Mouse (Mus musculus) lung, postnatal 25 days (tissue): ENCODE measurements at regions not wholly inside any gene's neighbourhood (a gene's known extent, or its start where the extent isn't known, plus 50 kb on each side); places are given as distances from the start of the nearest gene placed in this dataset.

Experiments used
- DNase-seq: peaks from one replicate; pipeline ENCODE4 v3.0.0; 2022; ENCODE audit warnings: low spot score

GRCm38 (mm10) chr11:109088488-109089252, 55.5 kb downstream of the E030025P04Rik start:
- DNase-seq = no peak

- no peak for DNase-seq
Observed at GRCm38 (mm10) chr11:109081957-109082356, 62.2 kb downstream of the E030025P04Rik start.

GRCm38 (mm10) chr11:109081454-109081853, 62.7 kb downstream of the E030025P04Rik start:
- no peak for DNase-seq

GRCm38 (mm10) chr11:109080847-109081415, 63.2 kb downstream of the E030025P04Rik start:
- no peak for DNase-seq

GRCm38 (mm10) chr11:109079466-109079865, 64.7 kb downstream of the E030025P04Rik start:
- DNase-seq = no peak

- no peak for DNase-seq
Observed at GRCm38 (mm10) chr11:109076587-109077417, 67.4 kb downstream of the E030025P04Rik start.

- no peak for DNase-seq
Observed at GRCm38 (mm10) chr11:109071340-109071739, 72.8 kb downstream of the E030025P04Rik start.

- no peak for DNase-seq
Observed at GRCm38 (mm10) chr11:109070412-109070811, 73.8 kb downstream of the E030025P04Rik start.

GRCm38 (mm10) chr11:109069326-109069709, 74.9 kb downstream of the E030025P04Rik start:
- DNase-seq = no peak

- no peak for DNase-seq
Observed at GRCm38 (mm10) chr11:109068371-109069325, 75.5 kb downstream of the E030025P04Rik start.

GRCm38 (mm10) chr11:109067733-109068132, 76.4 kb downstream of the E030025P04Rik start:
- no peak for DNase-seq

- DNase-seq = no peak
Observed at GRCm38 (mm10) chr11:109061971-109062370, 82.2 kb downstream of the E030025P04Rik start.

- peak; percentile 53 for DNase-seq
Observed at GRCm38 (mm10) chr11:109060527-109060908, 83.7 kb downstream of the E030025P04Rik start.

GRCm38 (mm10) chr11:109059863-109060526, 84.2 kb downstream of the E030025P04Rik start:
- peak; percentile 43 for DNase-seq

GRCm38 (mm10) chr11:109058021-109058420, 86.1 kb downstream of the E030025P04Rik start:
- DNase-seq = no peak

- no peak for DNase-seq
Observed at GRCm38 (mm10) chr11:109048257-109049101, 95.7 kb downstream of the E030025P04Rik start.

- no peak for DNase-seq
Observed at GRCm38 (mm10) chr11:109047483-109048110, 96.6 kb downstream of the E030025P04Rik start.

- DNase-seq = no peak
Observed at GRCm38 (mm10) chr11:109046446-109046845, 97.7 kb downstream of the E030025P04Rik start.

GRCm38 (mm10) chr11:109040519-109040916, 103.7 kb downstream of the E030025P04Rik start:
- no peak for DNase-seq
